Mouse (Mus musculus) mammary gland, adult 2 months (tissue): ENCODE data around the gene Pla2g5. TPM values are rescaled to one million over a fixed set of nuclear protein-coding genes. Genes with fewer than 3 reads are reported as not detected.

Source experiments
- polyA plus RNA-seq: library from polyadenylated mRNA; depleted of rRNA; stranded (reverse); fragments of >200 nt; gene quantifications from 2 replicates; pipeline ENCODE4 v1.2.3, GENCODE M21; 2012; ENCODE audit warnings: low replicate concordance; rRNA removed

Pla2g5 gene
- polyA plus RNA-seq: 4.8 and 5.6 TPM in 2 replicates

GRCm38 (mm10) chr4:138863344-138863998 lies at the start of gene Pla2g5:
Pla2g5 (minus strand) TSS chr4:138863482.

GRCm38 (mm10) chr4:138877731-138878130 lies 14.4 kb upstream of the Pla2g5 start, which contains the start of gene Pla2g2e:
Pla2g2e (plus strand) TSS chr4:138877942.

GRCm38 (mm10) chr4:138873864-138874263 lies 10.6 kb upstream of the Pla2g5 start, which contains the start of gene Gm13030:
Gm13030 (minus strand) TSS chr4:138873964.

DNA sequence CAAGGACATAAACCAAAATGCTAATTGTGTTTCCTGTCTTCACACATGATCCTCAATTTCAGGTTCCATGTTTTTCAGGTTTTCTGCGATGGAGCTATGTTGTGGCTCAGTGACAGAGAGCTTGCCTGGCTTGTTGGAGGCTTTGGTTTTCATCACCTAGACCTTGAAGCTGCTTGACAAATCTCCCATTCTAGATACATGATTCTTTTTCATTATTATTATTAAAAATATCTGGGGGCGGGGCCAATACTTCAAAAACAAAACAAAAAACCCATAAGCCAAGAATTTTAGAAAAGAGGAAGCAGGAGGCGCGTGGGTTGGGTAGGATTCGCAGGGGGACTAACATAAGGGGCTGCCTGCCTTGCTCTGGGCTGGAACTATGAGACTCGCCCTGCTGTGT lies 87.8 kb downstream of the Pla2g5 start, which contains the start of gene Pla2g2d:
Pla2g2d (plus strand) TSS at position 301 of the 400 bp plus-strand sequence.

GRCm38 (mm10) chr4:138757416-138757815 lies 105.9 kb downstream of the Pla2g5 start, which contains the start of gene Pla2g2f:
Pla2g2f (minus strand) TSS chr4:138757626.

Other genes starting within 250 kb of the Pla2g5 start
- gene Vwa5b1, start 227.6 kb downstream of the Pla2g5 start, polyA plus RNA-seq: not detected in 2 replicates
- not detected in 2 replicates for gene Pla2g2c, start 138.7 kb downstream of the Pla2g5 start, polyA plus RNA-seq
- 0.56 and 0.65 TPM in 2 replicates for gene Ubxn10, start 126.3 kb downstream of the Pla2g5 start, polyA plus RNA-seq
- 0.14 and 6.7 TPM in 2 replicates for gene Pla2g2f, start 105.9 kb downstream of the Pla2g5 start, polyA plus RNA-seq
- 40.9 and 63.8 TPM in 2 replicates for gene Pla2g2d, start 87.7 kb downstream of the Pla2g5 start, polyA plus RNA-seq
- gene Gm13030, start 10.5 kb upstream of the Pla2g5 start, polyA plus RNA-seq: not detected in 2 replicates
- gene Pla2g2e, start 14.5 kb upstream of the Pla2g5 start, polyA plus RNA-seq: 3.1 and 3.3 TPM in 2 replicates
- gene Otud3, start 50.5 kb upstream of the Pla2g5 start, polyA plus RNA-seq: 5.3 and 6.0 TPM in 2 replicates
- gene Rnf186, start 103.6 kb upstream of the Pla2g5 start, polyA plus RNA-seq: 0.14 and 0.20 TPM in 2 replicates
- 18.7 and 24.4 TPM in 2 replicates for gene Tmco4, start 109.4 kb upstream of the Pla2g5 start, polyA plus RNA-seq
- 0.09 and 0.13 TPM in 2 replicates for gene Htr6, start 212.1 kb upstream of the Pla2g5 start, polyA plus RNA-seq
- gene Nbl1, start 229.5 kb upstream of the Pla2g5 start, polyA plus RNA-seq: 105 and 191 TPM in 2 replicates